Mouse (Mus musculus) lung, adult 18-20 months (tissue): ENCODE data around the gene Chac1.

Experiments used
- DNase-seq, 2 experiments: peaks; one replicate each; pipeline ENCODE4 v3.0.0; 2022; ENCODE audit warnings: mixed read lengths in 2 of 2

Chac1 gene

DNA sequence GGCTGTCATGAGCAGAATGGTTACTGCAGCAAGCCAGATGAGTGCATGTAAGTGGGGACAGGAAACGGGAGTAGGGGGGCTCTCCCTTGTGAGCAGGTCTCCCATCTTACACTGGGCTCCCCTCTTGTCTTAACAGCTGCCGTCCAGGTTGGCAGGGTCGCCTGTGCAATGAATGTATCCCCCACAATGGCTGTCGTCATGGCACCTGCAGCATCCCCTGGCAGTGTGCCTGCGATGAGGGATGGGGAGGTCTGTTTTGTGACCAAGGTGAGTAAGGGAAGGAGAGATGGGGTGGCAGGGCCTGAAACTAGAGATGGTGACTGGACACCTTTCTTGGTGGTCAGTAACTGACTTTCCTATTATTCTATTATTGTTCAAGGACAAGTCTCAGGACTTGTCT lies 22.5 kb upstream of the Chac1 start:
- DNase-seq: no peak

DNA sequence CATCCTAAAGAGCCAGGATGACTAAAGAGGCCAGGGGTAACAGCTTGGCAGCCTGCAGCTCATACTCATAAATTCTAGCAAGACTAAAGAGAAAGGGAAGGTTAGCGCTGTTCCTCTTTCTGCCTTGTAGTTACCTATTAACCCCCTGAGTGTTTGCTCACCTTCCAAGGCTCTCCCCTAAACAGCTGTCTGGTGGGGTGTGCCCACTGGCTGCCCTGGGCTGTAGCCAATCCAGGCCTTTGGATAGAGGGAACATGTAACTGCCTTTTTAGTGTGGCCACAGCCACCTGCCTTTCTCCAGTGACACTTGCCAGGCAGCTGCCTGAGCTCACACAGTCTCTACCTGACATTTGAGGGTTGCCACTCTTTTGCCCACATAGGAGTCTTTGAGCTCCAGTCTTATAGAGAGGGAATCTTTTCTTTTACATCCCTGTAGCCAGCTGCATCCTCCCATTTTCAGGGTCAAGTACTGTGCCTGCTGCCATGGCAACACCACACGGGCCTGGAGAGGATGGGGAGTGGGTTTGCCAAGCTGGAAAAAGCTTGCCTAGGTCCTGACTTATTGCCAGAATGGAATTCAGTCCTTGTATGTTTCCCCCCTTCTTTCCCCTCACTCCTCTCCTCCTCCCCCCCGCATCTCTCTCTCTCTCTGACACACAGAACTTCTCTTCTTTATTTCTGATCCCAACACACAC lies 21.8 kb upstream of the Chac1 start:
- DNase-seq: peak in 1 of 2 experiments; percentile 49

DNA sequence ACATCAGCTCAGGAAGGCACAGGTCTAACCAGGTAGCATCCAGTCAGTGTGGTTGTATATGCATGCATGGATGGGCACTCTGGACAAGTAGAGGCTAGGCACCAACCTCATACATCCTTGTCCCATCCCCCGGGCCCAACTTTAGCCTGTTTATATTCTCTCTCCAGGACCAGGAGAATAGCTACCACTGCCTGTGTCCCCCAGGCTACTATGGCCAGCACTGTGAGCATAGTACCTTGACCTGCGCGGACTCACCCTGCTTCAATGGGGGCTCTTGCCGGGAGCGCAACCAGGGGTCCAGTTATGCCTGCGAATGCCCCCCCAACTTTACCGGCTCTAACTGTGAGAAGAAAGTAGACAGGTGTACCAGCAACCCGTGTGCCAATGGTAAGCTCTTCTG lies 20.2 kb upstream of the Chac1 start:
- no peak for DNase-seq

DNA sequence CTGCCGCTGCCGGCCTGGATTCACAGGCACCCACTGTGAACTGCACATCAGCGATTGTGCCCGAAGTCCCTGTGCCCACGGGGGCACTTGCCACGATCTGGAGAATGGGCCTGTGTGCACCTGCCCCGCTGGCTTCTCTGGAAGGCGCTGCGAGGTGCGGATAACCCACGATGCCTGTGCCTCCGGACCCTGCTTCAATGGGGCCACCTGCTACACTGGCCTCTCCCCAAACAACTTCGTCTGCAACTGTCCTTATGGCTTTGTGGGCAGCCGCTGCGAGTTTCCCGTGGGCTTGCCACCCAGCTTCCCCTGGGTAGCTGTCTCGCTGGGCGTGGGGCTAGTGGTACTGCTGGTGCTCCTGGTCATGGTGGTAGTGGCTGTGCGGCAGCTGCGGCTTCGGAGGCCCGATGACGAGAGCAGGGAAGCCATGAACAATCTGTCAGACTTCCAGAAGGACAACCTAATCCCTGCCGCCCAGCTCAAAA lies 18.8 kb upstream of the Chac1 start:
- no peak for DNase-seq

DNA sequence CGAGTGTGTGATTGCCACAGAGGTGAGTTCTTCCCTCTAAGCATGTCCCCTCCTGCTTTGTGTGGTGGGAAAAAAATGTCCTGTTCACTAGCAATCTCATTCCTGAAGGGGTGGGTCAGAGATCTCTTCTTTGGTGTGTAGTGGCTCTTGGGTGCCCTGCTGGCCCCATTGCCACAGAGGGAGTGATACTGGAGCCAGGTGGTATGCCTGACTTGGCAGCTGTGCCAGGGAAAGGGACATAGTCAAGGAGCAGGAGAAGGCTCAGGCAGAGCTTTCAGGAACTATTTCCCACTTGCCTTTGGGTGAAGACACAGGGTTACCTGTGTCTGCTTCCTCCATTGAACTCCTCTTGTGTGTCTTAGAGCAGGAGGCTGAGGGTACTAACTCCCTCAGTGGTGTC lies 16.9 kb upstream of the Chac1 start:
- DNase-seq: no peak

DNA sequence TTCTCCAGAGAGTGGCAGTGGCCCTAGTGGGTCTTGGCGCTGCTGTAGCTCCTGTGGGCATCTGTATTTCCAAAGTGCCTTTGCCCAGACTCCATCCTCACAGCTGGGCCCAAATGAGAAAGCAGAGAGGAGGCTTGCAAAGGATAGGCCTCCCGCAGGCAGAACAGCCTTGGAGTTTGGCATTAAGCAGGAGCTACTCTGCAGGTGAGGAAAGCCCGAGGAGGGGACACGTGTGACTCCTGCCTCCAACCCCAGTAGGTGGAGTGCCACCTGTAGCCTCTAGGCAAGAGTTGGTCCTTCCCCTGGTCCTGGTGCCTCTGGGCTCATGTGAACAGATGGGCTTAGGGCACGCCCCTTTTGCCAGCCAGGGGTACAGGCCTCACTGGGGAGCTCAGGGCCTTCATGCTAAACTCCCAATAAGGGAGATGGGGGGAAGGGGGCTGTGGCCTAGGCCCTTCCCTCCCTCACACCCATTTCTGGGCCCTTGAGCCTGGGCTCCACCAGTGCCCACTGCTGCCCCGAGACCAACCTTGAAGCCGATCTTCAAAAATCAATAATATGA lies 16.0 kb upstream of the Chac1 start:
- no peak for DNase-seq

DNA sequence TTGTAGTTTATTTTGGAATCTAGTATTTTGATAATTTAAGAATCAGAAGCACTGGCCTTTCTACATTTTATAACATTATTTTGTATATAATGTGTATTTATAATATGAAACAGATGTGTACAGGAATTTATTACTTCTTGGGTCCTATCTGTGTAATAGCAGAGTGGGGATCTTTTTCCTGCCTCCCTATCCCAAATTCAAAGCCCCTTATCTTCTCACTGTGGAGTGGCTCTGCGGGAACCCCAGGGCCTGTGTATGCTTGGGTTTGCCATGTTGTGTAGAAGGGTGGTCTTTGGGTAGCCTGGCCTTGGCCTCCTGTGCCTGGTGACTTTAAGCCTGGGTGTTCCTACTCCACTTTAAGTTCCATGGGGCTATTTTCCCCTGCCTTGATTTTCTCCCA lies 15.5 kb upstream of the Chac1 start:
- DNase-seq: no peak

DNA sequence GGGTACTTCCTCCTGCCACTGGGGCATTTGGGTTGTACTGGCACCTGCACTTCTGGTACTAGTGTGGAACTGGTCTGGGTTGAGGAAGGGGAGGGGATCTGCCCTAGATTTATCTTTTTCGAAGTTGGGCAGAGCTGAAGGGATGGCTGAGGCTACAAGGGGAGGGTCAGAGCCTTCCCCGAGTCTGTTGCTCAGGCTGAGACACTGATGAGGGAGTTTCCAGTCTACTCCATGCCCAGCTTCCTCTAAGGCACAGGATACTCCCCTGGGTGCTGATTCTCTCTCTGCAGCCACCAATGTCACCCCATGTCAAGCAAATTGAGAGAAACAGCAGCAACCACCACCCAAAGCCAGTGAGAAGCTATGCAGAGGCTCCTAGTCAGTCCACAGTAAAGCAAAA lies 15.0 kb upstream of the Chac1 start:
- DNase-seq: no peak

DNA sequence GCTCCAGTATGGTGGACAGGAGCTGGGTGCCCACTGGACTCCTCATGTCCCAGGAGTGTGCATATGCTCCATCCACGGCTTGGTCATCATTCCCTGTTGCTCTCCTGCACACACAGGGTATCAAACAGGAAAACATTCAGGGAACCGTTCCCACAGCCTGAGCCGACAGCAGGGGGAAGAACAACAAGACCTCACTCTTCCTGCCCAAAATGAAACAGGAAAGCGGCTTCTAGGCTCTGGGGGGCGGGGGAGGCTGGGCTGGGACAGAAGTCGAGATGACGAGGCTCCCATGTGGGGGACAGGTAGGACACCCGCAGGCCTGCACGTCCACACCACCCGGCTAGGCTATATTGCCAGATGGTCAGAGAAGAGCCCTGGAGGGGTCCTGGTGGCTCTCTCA lies 14.6 kb upstream of the Chac1 start:
- DNase-seq: peak in 1 of 2 experiments; percentile 57

DNA sequence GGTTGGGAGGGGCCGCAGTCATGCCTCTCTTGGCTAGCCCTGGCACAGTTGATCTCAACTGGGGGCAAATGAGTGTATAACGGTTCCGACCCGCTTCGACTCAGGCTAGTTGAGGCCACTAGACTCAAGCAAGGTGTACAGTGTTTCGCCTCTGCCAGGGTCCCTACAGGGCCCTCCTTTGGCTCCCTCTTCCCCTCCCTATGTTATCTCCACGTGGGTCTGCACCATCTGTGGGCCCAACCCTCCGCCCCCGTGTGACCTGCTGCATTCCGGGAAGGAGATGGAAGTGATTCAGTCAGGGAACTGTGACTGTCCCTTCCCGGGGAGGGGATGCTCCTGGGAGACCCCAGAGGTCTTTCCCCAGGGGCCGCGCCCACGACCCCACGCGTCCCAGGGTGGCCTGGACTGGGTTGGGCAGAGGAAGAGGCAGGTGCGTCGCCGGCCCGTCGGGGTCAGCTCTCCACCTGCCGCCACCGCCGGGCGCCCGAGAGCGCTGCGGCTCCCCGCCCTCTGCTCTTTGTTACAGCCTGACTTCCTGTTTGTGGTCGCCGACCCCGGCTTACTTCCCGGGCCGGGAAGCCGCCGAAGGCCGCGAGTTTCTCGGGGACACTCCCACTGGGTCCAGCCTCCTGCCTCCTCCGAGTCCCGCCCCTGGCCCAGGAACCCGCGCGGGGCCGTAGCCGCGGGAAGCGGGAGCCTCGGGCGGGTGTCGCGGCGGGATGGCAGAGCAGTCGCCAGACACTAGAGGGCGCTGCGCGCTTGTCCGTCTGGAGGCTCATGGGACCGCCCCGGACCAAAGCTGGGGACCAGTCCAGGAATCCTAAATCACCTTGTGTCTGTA lies 13.4 kb upstream of the Chac1 start:
- peak; percentile 92 to 94 for DNase-seq

DNA sequence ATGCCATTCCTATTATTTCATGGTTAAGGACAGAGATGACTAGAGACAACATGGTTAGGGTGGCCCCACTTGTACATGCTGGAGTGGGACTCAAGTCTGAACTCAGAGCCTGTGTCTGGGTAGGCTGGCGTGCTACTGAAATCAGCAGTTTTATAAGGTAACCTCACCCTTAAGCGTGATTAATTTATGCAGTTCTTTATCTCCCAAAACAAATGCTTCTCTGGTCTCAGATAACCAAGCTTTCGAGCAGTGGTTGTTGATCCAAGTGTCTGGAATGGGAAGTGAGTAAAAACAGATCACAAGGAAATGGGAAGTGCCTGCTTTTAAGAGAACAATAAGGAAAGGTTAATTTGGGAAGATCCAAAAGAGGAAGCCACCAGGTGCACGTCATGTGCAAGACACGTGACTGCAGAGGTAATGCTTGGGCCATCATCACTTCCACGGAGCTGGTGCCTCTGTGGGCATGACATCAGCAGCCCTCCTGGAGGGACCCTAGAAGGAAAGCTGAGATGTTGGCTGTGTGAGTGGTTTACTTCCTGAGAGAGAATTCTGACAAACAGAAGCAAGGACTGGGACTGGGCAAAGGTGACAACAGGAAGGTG lies 6.4 kb upstream of the Chac1 start:
- DNase-seq: no peak

DNA sequence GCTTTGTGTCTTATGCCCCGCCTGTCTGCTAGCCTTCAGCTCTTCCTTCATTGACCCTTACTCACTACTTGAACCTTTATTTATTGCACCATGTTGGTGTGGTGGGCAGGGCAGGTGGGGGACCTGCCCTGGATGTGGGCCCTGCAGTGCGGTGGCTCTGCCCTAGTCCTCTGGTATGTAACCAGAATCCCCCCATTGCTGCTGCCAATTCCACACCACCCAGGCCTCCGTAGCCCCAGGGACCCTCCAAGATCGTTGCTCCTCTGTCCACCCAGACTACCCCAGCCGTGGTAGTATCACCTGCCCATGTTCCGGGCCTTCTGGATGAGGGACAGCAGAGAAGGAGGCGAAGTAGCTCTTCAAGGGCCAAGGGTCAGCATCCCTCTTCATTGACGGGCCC lies 2.7 kb downstream of the Chac1 start:
- DNase-seq: no peak

DNA sequence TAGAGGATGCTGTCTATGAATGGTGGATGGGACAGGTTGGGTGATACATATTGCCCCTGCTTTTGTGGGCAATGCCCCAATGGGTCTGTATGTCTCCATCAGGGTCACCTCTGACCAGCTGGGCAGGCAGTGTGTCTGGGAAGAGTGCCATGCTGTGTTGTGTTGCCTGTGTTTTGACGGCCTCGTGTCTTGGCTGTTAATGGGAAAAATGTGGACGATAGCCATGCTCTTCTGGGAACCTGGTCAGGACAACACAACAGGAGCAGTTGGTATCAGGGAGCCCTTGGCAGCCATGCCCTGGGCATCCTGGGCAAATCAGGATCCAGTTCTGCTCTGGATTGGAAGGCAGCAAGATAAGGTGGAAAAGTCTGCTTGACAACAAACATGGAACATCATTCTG lies 4.1 kb downstream of the Chac1 start:
- no peak for DNase-seq

DNA sequence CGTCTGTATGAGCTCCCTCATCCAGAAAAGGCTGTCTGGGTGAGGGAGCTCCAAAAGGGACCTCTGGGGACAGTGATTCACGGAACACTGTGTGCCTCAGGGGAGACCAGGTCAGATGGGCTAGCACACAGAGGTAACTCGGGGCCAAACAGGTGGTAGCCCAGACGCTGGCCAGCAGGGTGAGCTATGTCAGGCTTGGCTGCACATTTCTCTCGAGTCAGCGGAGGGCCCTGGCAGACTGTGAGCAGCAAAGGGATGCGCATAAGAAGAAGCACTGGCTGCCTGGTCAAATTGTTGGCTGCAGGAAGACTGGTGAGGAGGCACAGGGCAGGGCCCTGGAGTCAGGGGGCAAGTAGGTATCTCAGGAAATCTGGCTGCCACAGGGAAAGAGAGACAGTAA lies 4.6 kb downstream of the Chac1 start:
- DNase-seq: no peak

DNA sequence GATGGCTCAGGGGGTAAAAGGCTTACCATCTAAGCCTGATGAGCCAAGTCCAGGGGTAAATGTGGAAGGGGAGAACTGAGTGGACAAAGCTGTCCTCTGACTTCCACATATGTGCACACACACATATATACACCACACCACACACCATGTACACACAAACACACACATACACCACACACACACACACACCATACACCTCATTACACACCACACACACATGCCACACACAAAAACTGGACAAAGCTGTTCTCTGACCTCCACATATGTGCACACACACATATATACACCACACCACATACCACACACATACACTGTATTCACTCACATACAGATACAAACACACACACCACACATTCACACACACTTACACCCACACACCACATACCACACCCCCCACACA lies 5.3 kb downstream of the Chac1 start:
- DNase-seq: no peak

DNA sequence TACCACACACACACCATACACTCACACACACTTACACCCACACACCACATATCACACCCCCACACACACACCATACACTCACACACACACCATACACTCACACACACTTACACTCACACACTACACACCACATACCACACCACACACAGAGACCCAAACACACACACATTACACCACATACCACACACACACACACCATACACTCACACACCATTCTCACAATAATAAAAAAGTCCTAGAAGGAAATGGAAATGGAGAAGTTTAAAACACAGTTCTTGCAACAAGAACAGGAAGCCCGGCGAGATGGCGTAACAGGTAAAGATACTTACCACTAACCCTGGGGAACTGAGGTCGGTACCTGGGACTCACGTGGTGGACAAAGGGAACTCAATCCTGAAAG lies 5.8 kb downstream of the Chac1 start:
- DNase-seq: no peak

DNA sequence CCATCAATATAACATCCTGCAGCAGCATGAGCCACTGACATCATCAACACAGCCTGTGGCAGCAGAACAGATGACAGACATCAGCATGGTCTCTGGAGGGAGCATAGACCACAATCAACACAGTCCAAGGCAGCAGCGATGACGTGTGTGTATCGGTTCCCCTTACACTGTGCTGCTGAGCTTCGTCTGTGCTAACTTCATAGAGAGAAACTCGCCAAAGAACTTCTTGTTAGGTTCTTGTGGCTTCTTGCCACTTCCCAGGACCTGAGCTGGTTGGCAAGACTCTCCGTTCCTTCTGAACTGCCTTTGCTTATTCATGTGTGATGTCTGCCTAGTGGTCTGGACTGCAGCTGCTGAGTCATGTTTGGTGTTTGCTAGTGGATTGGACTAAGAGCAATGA lies 7.2 kb downstream of the Chac1 start:
- DNase-seq: no peak

DNA sequence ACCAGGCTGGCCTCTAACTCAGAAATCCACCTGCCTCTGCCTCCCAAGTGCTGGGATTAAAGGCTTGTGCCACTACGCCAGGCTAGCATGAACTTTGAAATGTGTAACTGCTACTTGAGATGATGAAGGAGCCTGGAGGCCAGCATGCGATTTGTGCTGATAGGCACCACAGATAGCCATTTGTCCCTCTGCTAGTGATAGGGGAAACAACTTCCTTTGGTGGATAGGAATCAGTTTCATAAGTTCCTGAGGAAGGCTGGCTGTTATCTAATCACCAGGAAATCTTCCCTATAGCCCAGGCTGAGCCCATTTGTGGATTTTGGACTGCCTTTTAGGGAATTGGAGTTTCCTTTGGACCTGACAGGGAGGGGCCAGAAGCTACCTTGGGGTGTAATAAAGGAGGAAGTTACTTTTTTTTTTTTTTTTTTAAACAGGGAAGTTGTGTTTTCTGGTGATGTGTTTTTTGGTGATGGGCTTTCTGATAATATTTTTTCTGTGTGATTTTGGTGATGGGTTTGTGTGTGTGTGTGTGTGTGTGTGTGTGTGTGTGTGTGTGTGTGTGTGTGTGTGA lies 8.8 kb downstream of the Chac1 start:
- no peak for DNase-seq

DNA sequence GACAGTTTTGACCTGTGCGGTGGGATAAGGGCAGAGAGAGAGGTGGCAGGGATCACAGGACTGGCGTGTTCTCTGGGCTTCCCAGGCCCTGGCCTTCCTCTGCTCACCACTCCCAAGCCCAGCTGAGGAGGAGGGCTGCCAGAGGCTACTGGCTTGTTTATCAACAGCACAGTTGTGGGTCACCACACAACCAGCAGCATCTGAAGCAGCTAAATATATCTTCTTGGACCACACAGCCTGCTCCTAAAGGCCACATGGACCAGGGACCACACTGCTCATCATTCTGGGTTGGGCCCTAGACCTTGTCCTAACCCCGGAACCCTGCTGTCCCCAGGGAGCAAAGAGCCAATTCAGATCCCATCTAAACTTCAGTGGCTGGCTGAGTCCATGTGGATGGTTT lies 13.9 kb downstream of the Chac1 start:
- DNase-seq: no peak

DNA sequence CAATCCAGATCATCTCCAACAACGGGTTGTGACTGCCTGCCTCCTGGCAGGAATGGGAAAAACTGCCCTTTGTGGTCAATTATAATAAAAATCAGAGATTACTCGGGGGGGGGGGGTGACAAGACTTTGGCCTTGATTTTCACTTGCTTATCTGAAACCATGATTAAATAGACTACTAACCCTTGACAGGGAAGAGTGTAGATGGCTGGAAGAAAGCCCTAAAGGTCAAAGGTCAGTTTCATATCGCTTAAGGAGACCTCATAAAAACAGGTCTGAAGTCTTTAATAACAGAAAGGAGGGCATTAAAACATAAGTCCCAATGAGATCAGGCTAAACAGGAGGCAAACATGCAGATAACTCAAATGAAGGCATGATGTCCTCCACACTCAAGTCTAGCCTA lies 16.3 kb downstream of the Chac1 start:
- DNase-seq: no peak

DNA sequence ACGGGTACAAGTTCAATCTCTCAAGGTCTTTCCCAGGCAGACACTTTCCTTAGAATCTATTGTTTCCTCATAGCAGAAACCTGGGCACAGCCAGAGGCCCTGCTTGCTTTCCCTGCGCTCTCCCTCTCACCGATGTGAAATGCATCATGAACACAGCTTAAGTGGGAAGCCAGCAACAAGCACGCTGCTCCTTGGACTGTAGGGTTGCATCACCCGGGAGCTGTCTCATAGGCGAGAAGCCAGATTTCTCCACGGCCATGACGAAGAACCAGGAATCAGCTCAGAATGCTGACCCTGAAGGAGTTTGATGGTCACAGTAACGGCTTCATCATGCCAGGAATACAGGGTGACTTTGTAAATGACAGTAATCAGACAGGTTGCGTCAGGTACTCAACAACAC lies 19.1 kb downstream of the Chac1 start:
- DNase-seq: no peak

DNA sequence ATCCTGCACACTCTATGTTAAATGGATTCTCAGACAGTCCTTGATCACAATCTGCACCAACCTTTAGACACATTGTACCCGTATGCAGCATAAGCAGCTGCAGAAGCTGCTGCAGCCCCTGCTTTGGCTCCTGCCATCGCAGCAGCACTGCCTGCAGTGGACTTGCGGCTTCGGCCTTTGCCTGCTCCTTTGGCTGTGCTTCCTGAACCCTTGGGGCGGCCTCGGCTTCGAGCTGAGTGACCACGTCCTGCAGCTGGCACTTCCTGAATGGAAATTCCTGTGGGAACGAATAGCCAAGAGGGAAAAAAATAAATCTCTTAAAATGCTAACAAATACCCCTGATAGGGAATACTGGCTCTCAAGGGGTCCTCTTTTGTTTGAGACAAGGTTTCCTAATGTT lies 26.3 kb downstream of the Chac1 start:
- DNase-seq: peak in 1 of 2 experiments; percentile 41

DNA sequence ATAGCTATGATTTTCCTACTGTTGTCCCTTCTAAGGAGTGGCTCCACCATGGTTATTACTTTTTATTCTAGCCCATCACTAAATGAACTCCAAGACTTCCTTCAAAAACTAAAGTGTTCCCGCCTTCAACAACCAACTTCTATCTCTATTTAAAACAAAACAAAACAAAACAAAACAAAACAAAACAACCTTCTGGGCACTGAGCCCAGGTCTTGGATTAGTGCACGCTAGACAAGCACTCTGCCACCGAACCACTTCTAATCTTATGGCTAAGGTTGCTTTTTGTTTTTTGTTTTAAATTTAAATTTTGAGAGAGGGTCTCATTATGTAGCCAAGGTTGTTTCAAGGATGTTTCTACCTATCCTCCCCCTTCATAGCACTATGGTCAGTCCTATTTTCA lies 26.8 kb downstream of the Chac1 start:
- no peak for DNase-seq
